10 mouse cellular contexts compared by ENCODE assay signal in genomic region chr2:144677229-144677571, GRCm38 (mm10).
A peak's percentile ranks its signal among the peaks of the same experiment; 100 is the strongest.
DNase-seq lines count a peak whose midpoint lies in the region; ATAC-seq lines count a peak whose summit lies in the region.
"Had no signal": no experiment of that assay in that cellular context is flagged by ENCODE, and none has a peak within 500 bp of the region (broad histone marks: within the 10 kb centered on the region; RNA-seq: fewer than 3 reads in every experiment).

No protein-coding gene starts in this region.

- H3K27me3 ChIP-seq in heart, embryonic 14.5 days (ENCODE audit: control insufficient read depth, insufficient read depth, low read length): no peaks in the 10 kb centered on the region
- H3K27me3 ChIP-seq in midbrain, embryonic 15.5 days (replicated peaks): no peaks in the 10 kb centered on the region

- H3K36me3 ChIP-seq in heart, embryonic 14.5 days (ENCODE audit: control insufficient read depth, insufficient read depth, low read length): no peaks in the 10 kb centered on the region
- no peaks in the 10 kb centered on the region for H3K36me3 ChIP-seq in midbrain, embryonic 15.5 days (replicated peaks)

- intact Hi-C loops in heart, postnatal 25 days (cut with DNase I): no loop called here

- H3K27ac ChIP-seq in heart, embryonic 14.5 days (replicated peaks in 1 of 2; ENCODE audit: control insufficient read depth in 1 of 2, insufficient read depth in 1 of 2, low read depth in 2 of 2, low read length in 2 of 2): 0 out of 4 replicates have a peak overlapping the region, but pooled peaks of 1 of the 2 experiments have one; percentile 46
- H3K27ac ChIP-seq in midbrain, embryonic 15.5 days: no peak overlapping the region

- 48% methylated on average over 2 of the region's 2 CpGs for WGBS in heart, embryonic 14.5 days
- WGBS in midbrain, embryonic 15.5 days: 65% methylated on average over 2 of the region's 2 CpGs

- no peak overlapping the region for H3K4me3 ChIP-seq in heart, embryonic 14.5 days (ENCODE audit: control insufficient read depth in 1 of 2, insufficient read depth in 1 of 2, low read depth in 1 of 2, low read length in 2 of 2)
- H3K4me3 ChIP-seq in midbrain, embryonic 15.5 days: no peak overlapping the region

- DNase-seq in heart, postnatal 25 days (ENCODE audit: low spot score): no peak
- peak; percentile 33 to 42 for DNase-seq in cerebellum, postnatal 10 days
- DNase-seq in forelimb bud, embryonic 11.5 days (ENCODE audit: low read depth, low spot score): peak; percentile 34
- DNase-seq in gastrocnemius, postnatal 4 days (ENCODE audit: low spot score in 2 of 2): no peak
- DNase-seq in adrenal gland, postnatal 14 days: no peak
- no peak for DNase-seq in adipocyte (ENCODE audit: low spot score)
- DNase-seq: kidney, adult 18-20 months; right cerebral cortex, postnatal 4 days had no signal

- H3K4me1 ChIP-seq in heart, embryonic 14.5 days (ENCODE audit: control insufficient read depth in 2 of 2, insufficient read depth in 2 of 2, low read length in 2 of 2): peaks cover 13 to 15% of the 10 kb centered on the region in 2 experiments; a peak in 2 of 4 replicates
- H3K4me1 ChIP-seq in midbrain, embryonic 15.5 days: peaks cover 16% of the 10 kb centered on the region; the same call in 1 of the 2 replicates

- no peak overlapping the region for H3K9ac ChIP-seq in heart, embryonic 14.5 days (ENCODE audit: low read length)
- no peak overlapping the region for H3K9ac ChIP-seq in midbrain, embryonic 15.5 days

- no peaks in the 10 kb centered on the region for H3K9me3 ChIP-seq in heart, embryonic 14.5 days (ENCODE audit: control insufficient read depth, low read length)
- no peaks in the 10 kb centered on the region for H3K9me3 ChIP-seq in midbrain, embryonic 15.5 days

- H3K4me2 ChIP-seq in heart, embryonic 14.5 days (ENCODE audit: low read length): no peak overlapping the region
- no peak overlapping the region for H3K4me2 ChIP-seq in midbrain, embryonic 15.5 days

- ATAC-seq in heart, embryonic 14.5 days (ENCODE audit: insufficient number of reproducible peaks, insufficient read depth, low FRiP score, low read depth): 0 out of 2 replicates have a peak, but pooled peaks have one; percentile 15
- ATAC-seq in midbrain, embryonic 15.5 days (replicated peaks): peak; percentile 37

Comparison
In these comparisons a context has a peak if more than half of its experiments do, and no peak if none do; other contexts are left out.
1. DNase-seq: peak in cerebellum, postnatal 10 days (2 of 2) and forelimb bud, embryonic 11.5 days (single experiment); none in heart, postnatal 25 days (single experiment), gastrocnemius, postnatal 4 days (0 of 2), adrenal gland, postnatal 14 days (single experiment) and adipocyte (single experiment).